9 mouse cellular contexts compared by ENCODE assay signal in genomic region chr4:124701052-124701845, GRCm38 (mm10). TPM values are rescaled to one million over a fixed set of nuclear protein-coding genes. Genes with fewer than 3 reads are reported as not detected.
DNase-seq lines count a peak whose midpoint lies in the region; ATAC-seq and TF ChIP-seq lines count a peak whose summit lies in the region.
"Had no signal": no experiment of that assay in that cellular context is flagged by ENCODE, and none has a peak within 500 bp of the region (broad histone marks: within the 10 kb centered on the region; RNA-seq: fewer than 3 reads in every experiment).

No protein-coding gene starts in this region.

- 0 out of 2 replicates have a peak, but pooled peaks have one; percentile 2 for TF ChIP-seq CTCF in intestine, postnatal 0 days (IDR thresholded peaks at IDR 0.05; ENCODE audit: low read depth)

- ATAC-seq in activated CD4-positive, CD25-positive, alpha-beta regulatory T cell, adult 4 months, result peak; percentile 17
- no peak for ATAC-seq in intestine, postnatal 0 days
- no peak; the same call in 1 of the 2 replicates for ATAC-seq in midbrain, embryonic 16.5 days

- H3K27me3 ChIP-seq in intestine, postnatal 0 days (replicated peaks; ENCODE audit: control insufficient read depth, insufficient read depth, low read length), result no peaks in the 10 kb centered on the region
- peaks cover 6% of the 10 kb centered on the region for H3K27me3 ChIP-seq in midbrain, embryonic 16.5 days (ENCODE audit: control insufficient read depth, insufficient read depth, low read depth, low read length)

- peak overlapping the region; percentile 93 for H3K4me2 ChIP-seq in intestine, postnatal 0 days (replicated peaks; ENCODE audit: low read depth)
- peak overlapping the region; percentile 98 for H3K4me2 ChIP-seq in midbrain, embryonic 16.5 days (ENCODE audit: low read length)

- H3K4me1 ChIP-seq in intestine, postnatal 0 days (replicated peaks; ENCODE audit: control insufficient read depth, insufficient read depth, low read length), result peaks cover 6% of the 10 kb centered on the region; the same call in 1 of the 2 replicates
- H3K4me1 ChIP-seq in midbrain, embryonic 16.5 days (ENCODE audit: control insufficient read depth, insufficient read depth, low read length), result peaks cover 20% of the 10 kb centered on the region

- DNase-seq in kidney, postnatal 4 days, result peak; percentile 37 to 57
- no peak for DNase-seq in kidney, postnatal 36 days
- peak; percentile 80 for DNase-seq in gastrocnemius, postnatal 25 days
- DNase-seq in layer of hippocampus, adult 9-10 months (ENCODE audit: low spot score), result no peak
- no peak for DNase-seq in adrenal gland, postnatal 10 days

- H3K9me3 ChIP-seq in intestine, postnatal 0 days (ENCODE audit: control insufficient read depth), result no peaks in the 10 kb centered on the region
- H3K9me3 ChIP-seq in midbrain, embryonic 16.5 days (replicated peaks; ENCODE audit: control insufficient read depth, low read length, poor library complexity, severe bottlenecking), result no peaks in the 10 kb centered on the region

- H3K4me3 ChIP-seq in intestine, postnatal 0 days (ENCODE audit: low read depth, low read length), result peak overlapping the region; percentile 73
- peak overlapping the region; percentile 67 for H3K4me3 ChIP-seq in midbrain, embryonic 16.5 days (ENCODE audit: low read depth, low read length)

- peak overlapping the region; percentile 22; the same call in 1 of the 2 replicates for H3K27ac ChIP-seq in intestine, postnatal 0 days (ENCODE audit: low read depth, low read length)
- no peak overlapping the region for H3K27ac ChIP-seq in midbrain, embryonic 16.5 days (ENCODE audit: low read length)

- peak overlapping the region; percentile 63 for H3K9ac ChIP-seq in intestine, postnatal 0 days (ENCODE audit: low read depth, low read length)
- peak overlapping the region; percentile 76 for H3K9ac ChIP-seq in midbrain, embryonic 16.5 days (ENCODE audit: low read depth, low read length)

- peaks cover 6% of the 10 kb centered on the region; the same call in 1 of the 2 replicates for H3K36me3 ChIP-seq in intestine, postnatal 0 days (ENCODE audit: control insufficient read depth, insufficient read depth)
- no peaks in the 10 kb centered on the region for H3K36me3 ChIP-seq in midbrain, embryonic 16.5 days (ENCODE audit: control insufficient read depth, insufficient read depth, low read length)

- WGBS in intestine, postnatal 0 days, result 12% methylated on average over 22 of the region's 22 CpGs
- 3% methylated on average over 22 of the region's 22 CpGs for WGBS in midbrain, embryonic 16.5 days

RNA-seq across cellular contexts. Expression of gene Fhl3, which starts 0.7 kb away (rescaled TPM):
- polyA plus RNA-seq in activated CD4-positive, CD25-positive, alpha-beta regulatory T cell, adult 4 months (2017; shearing (Covaris generic)), result 10 to 100 TPM in 1 of 2 experiments, 1 to 10 TPM in 1; 7.2 to 14.7 TPM
- 100 to 1,000 TPM; 200 to 220 TPM for total RNA-seq in gastrocnemius, postnatal 25 days (2021)
- polyA plus RNA-seq in intestine, postnatal 0 days (2015; fragmentation: Nextera tagmentation; extraction: Ambion mirVana), result 3.8 TPM in 2 replicates
- 1.5 and 1.7 TPM in 2 replicates for polyA plus RNA-seq in midbrain, embryonic 16.5 days (2015; fragmentation: Nextera tagmentation; extraction: Ambion mirVana)
- total RNA-seq in adrenal gland, postnatal 10 days (2021), result 10 to 100 TPM in 1 of 2 experiments, 1 to 10 TPM in 1; 9.5 to 15.8 TPM

RNA-seq across cellular contexts. Expression of gene Utp11, which starts 7.8 kb away (rescaled TPM):
- polyA plus RNA-seq in activated CD4-positive, CD25-positive, alpha-beta regulatory T cell, adult 4 months (2017; shearing (Covaris generic)), result 10 to 100 TPM; 80.9 to 85.9 TPM
- 10 to 100 TPM; 16.1 to 18.3 TPM for total RNA-seq in gastrocnemius, postnatal 25 days (2021)
- polyA plus RNA-seq in intestine, postnatal 0 days (2015; fragmentation: Nextera tagmentation; extraction: Ambion mirVana), result 29.6 and 32.3 TPM in 2 replicates
- polyA plus RNA-seq in midbrain, embryonic 16.5 days (2015; fragmentation: Nextera tagmentation; extraction: Ambion mirVana), result 39.8 and 43.8 TPM in 2 replicates
- 10 to 100 TPM; 29.4 to 29.9 TPM for total RNA-seq in adrenal gland, postnatal 10 days (2021)

RNA-seq across cellular contexts. Expression of gene Sf3a3, which starts 13.3 kb away (rescaled TPM):
- polyA plus RNA-seq in activated CD4-positive, CD25-positive, alpha-beta regulatory T cell, adult 4 months (2017; shearing (Covaris generic)), result 100 to 1,000 TPM; 108 to 125 TPM
- 10 to 100 TPM; 10.8 to 11.3 TPM for total RNA-seq in gastrocnemius, postnatal 25 days (2021)
- 45.3 and 45.7 TPM in 2 replicates for polyA plus RNA-seq in intestine, postnatal 0 days (2015; fragmentation: Nextera tagmentation; extraction: Ambion mirVana)
- 98.1 and 106 TPM in 2 replicates for polyA plus RNA-seq in midbrain, embryonic 16.5 days (2015; fragmentation: Nextera tagmentation; extraction: Ambion mirVana)
- total RNA-seq in adrenal gland, postnatal 10 days (2021), result 10 to 100 TPM; 39.2 to 40.3 TPM

RNA-seq across cellular contexts. Expression of gene Inpp5b, which starts 40.4 kb away (rescaled TPM):
- 10 to 100 TPM; 80.2 to 94.1 TPM for polyA plus RNA-seq in activated CD4-positive, CD25-positive, alpha-beta regulatory T cell, adult 4 months (2017; shearing (Covaris generic))
- total RNA-seq in gastrocnemius, postnatal 25 days (2021), result 10 to 100 TPM in 1 of 2 experiments, 1 to 10 TPM in 1; 8.8 to 10.3 TPM
- polyA plus RNA-seq in intestine, postnatal 0 days (2015; fragmentation: Nextera tagmentation; extraction: Ambion mirVana), result 22.4 and 23.0 TPM in 2 replicates
- 24.4 and 26.6 TPM in 2 replicates for polyA plus RNA-seq in midbrain, embryonic 16.5 days (2015; fragmentation: Nextera tagmentation; extraction: Ambion mirVana)
- total RNA-seq in adrenal gland, postnatal 10 days (2021), result 10 to 100 TPM; 20.4 to 25.4 TPM

RNA-seq across cellular contexts. Expression of gene Pou3f1, which starts 44.6 kb away (rescaled TPM):
- not detected for polyA plus RNA-seq in activated CD4-positive, CD25-positive, alpha-beta regulatory T cell, adult 4 months (2017; shearing (Covaris generic))
- total RNA-seq in gastrocnemius, postnatal 25 days (2021), result under 1 TPM; 0.38 to 0.43 TPM
- polyA plus RNA-seq in intestine, postnatal 0 days (2015; fragmentation: Nextera tagmentation; extraction: Ambion mirVana), result 0.08 TPM in 1 of 2 replicates, not detected in the other
- polyA plus RNA-seq in midbrain, embryonic 16.5 days (2015; fragmentation: Nextera tagmentation; extraction: Ambion mirVana), result 12.3 and 14.4 TPM in 2 replicates
- total RNA-seq in adrenal gland, postnatal 10 days (2021), result under 1 TPM; 0.24 to 0.27 TPM
- total RNA-seq: common myeloid progenitor, adult 5-6 weeks had no signal

Comparison
In these comparisons a context has a peak if more than half of its experiments do, and no peak if none do; other contexts are left out.
1. DNase-seq: peak in kidney, postnatal 4 days (2 of 2) and gastrocnemius, postnatal 25 days (single experiment); none in kidney, postnatal 36 days (0 of 2), layer of hippocampus, adult 9-10 months (single experiment) and adrenal gland, postnatal 10 days (single experiment).